Mouse (Mus musculus) myocyte (in vitro differentiated cells): ENCODE data around the gene Slc51a. TPM values are rescaled to one million over a fixed set of nuclear protein-coding genes. Genes with fewer than 3 reads are reported as not detected.
"Not testable (repeated sequence)": the region's sequence is repeated elsewhere in the genome, so short reads cannot be mapped to it uniquely, and the experiment has no call there.

Experiments used
- H3K27me3 ChIP-seq: one replicate; pipeline ENCODE4 v1.6.1; 2011; ENCODE audit not compliant: control insufficient read depth, insufficient read depth, insufficient read length
- H3K36me3 ChIP-seq: one replicate; pipeline ENCODE4 v1.6.1; 2011; ENCODE audit not compliant: control insufficient read depth, insufficient read depth
- H3K4me2 ChIP-seq: one replicate; pipeline ENCODE4 v1.6.1; 2011; ENCODE audit warnings: low read depth, control low read depth
- H3K4me3 ChIP-seq: one replicate; pipeline ENCODE4 v1.5.1; 2011; ENCODE audit warnings: mild to moderate bottlenecking, control low read depth, moderate library complexity
- H3K79me2 ChIP-seq: one replicate; pipeline ENCODE4 v1.6.1; 2011; ENCODE audit not compliant: control insufficient read depth, insufficient read depth
- H3ac ChIP-seq: one replicate; pipeline ENCODE4 v1.6.1; 2011; ENCODE audit not compliant: control insufficient read depth, insufficient read length
- CEBPB ChIP-seq: IDR thresholded peaks from 2 replicates; pipeline ENCODE4 v1.6.1; 2011; ENCODE audit warnings: mild to moderate bottlenecking, moderate library complexity; ENCODE audit not compliant: poor library complexity, insufficient read depth, severe bottlenecking
- E2F4 ChIP-seq: IDR thresholded peaks from one replicate; pipeline ENCODE4 v1.6.1; 2011; ENCODE audit warnings: mild to moderate bottlenecking, control low read depth, moderate library complexity; ENCODE audit not compliant: insufficient read depth
- MAX ChIP-seq: IDR thresholded peaks from one replicate; pipeline ENCODE4 v1.6.1; 2011; ENCODE audit warnings: low read depth, mild to moderate bottlenecking, control low read depth
- MYOD1 ChIP-seq, 3 experiments: IDR thresholded peaks; one replicate each; pipeline ENCODE4 v1.6.1; 2011; ENCODE audit warnings: control low read depth in 2 of 3, low read depth in 2 of 3, mild to moderate bottlenecking in 2 of 3, moderate library complexity in 1 of 3; ENCODE audit not compliant: insufficient read length in 2 of 3, control insufficient read depth in 1 of 3
- MYOG ChIP-seq, 3 experiments: IDR thresholded peaks; one replicate each; pipeline ENCODE4 v1.6.1; 2011; ENCODE audit warnings: control low read depth in 2 of 3, low read depth in 2 of 3, mild to moderate bottlenecking in 2 of 3; ENCODE audit not compliant: insufficient read length in 2 of 3, control insufficient read depth in 1 of 3, insufficient read depth in 1 of 3
- POLR2A ChIP-seq: IDR thresholded peaks from one replicate; pipeline ENCODE4 v1.6.1; 2011; ENCODE audit warnings: low read depth, mild to moderate bottlenecking, control low read depth, moderate library complexity; ENCODE audit not compliant: insufficient read length
- POLR2AphosphoS2 ChIP-seq: IDR thresholded peaks from one replicate; pipeline ENCODE4 v1.6.1; 2011; ENCODE audit warnings: low read depth, control low read depth; ENCODE audit not compliant: insufficient read length
- REST ChIP-seq: IDR thresholded peaks from one replicate; pipeline ENCODE4 v1.6.1; 2011; ENCODE audit warnings: mild to moderate bottlenecking, control low read depth, moderate library complexity; ENCODE audit not compliant: insufficient read depth, insufficient read length
- SRF ChIP-seq: IDR thresholded peaks from one replicate; pipeline ENCODE4 v1.6.1; 2011; ENCODE audit warnings: low read depth; ENCODE audit not compliant: control insufficient read depth, insufficient read length
- TCF12 ChIP-seq: IDR thresholded peaks from one replicate; pipeline ENCODE4 v1.6.1; 2011; ENCODE audit warnings: mild to moderate bottlenecking, control low read depth; ENCODE audit not compliant: poor library complexity, insufficient read depth, severe bottlenecking
- TCF3 ChIP-seq: IDR thresholded peaks from one replicate; pipeline ENCODE4 v1.6.1; 2011; ENCODE audit warnings: low read depth, control low read depth; ENCODE audit not compliant: insufficient read length
- USF1 ChIP-seq: IDR thresholded peaks from one replicate; pipeline ENCODE4 v1.6.1; 2011; ENCODE audit warnings: low read depth, mild to moderate bottlenecking, control low read depth, moderate library complexity
- polyA plus RNA-seq: library from polyadenylated mRNA; unstranded; fragments of >200 nt; fragmentation: generic; extraction: Trizol; gene quantifications from one replicate; pipeline ENCODE4 v1.2.1, GENCODE M21; 2012; ENCODE audit warnings: missing spikeins

The Slc51a gene
- polyA plus RNA-seq, 1 experiment: 0.28 TPM

DNA sequence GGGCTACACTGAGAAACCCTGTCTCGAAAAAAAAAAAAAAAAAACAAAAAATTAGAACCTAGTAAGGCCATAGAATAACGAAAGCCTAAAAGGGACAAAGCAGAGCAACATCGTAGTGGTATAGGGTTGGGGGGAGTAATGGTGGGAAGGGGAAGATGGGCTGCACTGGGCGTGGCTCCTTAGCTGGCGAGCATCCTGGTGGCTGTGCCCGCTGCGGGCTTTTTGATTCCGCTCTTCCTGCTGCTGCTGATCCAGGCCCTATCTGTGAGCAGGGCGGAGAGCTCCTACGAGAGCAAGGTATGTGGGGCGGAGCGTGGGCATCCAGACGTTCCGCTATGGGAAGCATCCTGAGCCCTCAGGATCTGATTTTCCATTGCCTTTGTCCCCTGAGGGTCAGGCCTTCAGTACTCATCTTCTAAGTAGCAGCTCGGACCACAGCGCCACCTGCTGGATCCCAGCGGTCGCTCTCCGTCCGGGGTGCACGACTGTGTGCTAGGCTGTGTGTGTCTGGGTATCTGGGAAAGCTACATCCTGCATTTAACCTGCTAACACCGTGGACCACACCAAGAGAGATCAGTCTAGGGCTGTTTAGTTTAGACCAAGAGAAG is 11.9 kb upstream of the Slc51a start:
- H3K4me2 ChIP-seq: no peak overlapping the region
- H3ac ChIP-seq: no peak overlapping the region
- no peaks in the 10 kb centered on the region for H3K79me2 ChIP-seq
- no peaks in the 10 kb centered on the region for H3K27me3 ChIP-seq
- no peak for TF ChIP-seq POLR2AphosphoS2
- H3K36me3 ChIP-seq: no peaks in the 10 kb centered on the region
- no peak overlapping the region for H3K4me3 ChIP-seq

GRCm38 (mm10) chr16:32498996-32499395 is 11.3 kb upstream of the Slc51a start:
- Histone ChIP-seq H3K27me3 (no peaks in the 10 kb centered on the region), H3K36me3 (no peaks in the 10 kb centered on the region), H3K4me2 (no peak overlapping the region), H3ac (no peak overlapping the region), H3K79me2 (no peaks in the 10 kb centered on the region), H3K4me3 (no peak overlapping the region)
- no peak for TF ChIP-seq USF1
- TF ChIP-seq REST: no peak
- TF ChIP-seq SRF: no peak
- TF ChIP-seq CEBPB: no peak
- TF ChIP-seq MYOD1 (IDR thresholded peaks at IDR 0.05; ENCODE audit: control insufficient read depth in 1 of 3, insufficient read length in 2 of 3, low read depth in 2 of 3): no peak
- TF ChIP-seq POLR2A: no peak
- TF ChIP-seq MYOG (IDR thresholded peaks at IDR 0.05; ENCODE audit: control insufficient read depth in 1 of 3, insufficient read depth in 1 of 3, insufficient read length in 2 of 3, low read depth in 2 of 3): no peak
- no peak for TF ChIP-seq E2F4
- no peak for TF ChIP-seq POLR2AphosphoS2
- no peak for TF ChIP-seq TCF3
- no peak for TF ChIP-seq MAX
- TF ChIP-seq TCF12: no peak

GRCm38 (mm10) chr16:32495965-32496364 is 8.3 kb upstream of the Slc51a start, which contains the start of gene Zdhhc19:
Zdhhc19 (plus strand) TSS chr16:32496265.
- Histone ChIP-seq H3K27me3 (no peaks in the 10 kb centered on the region), H3K36me3 (no peaks in the 10 kb centered on the region), H3K4me3 (no peak within 1 kb of the TSS), H3K79me2 (no peaks in the 10 kb centered on the region), H3K4me2 (no peak within 1 kb of the TSS), H3ac (no peak within 1 kb of the TSS)
- TF ChIP-seq REST (no peak), SRF (no peak), TCF12 (no peak), MAX (no peak), USF1 (no peak), TCF3 (no peak), MYOG (IDR thresholded peaks at IDR 0.05; ENCODE audit: control insufficient read depth in 1 of 3, insufficient read depth in 1 of 3, insufficient read length in 2 of 3, low read depth in 2 of 3) (no peak), MYOD1 (IDR thresholded peaks at IDR 0.05; ENCODE audit: control insufficient read depth in 1 of 3, insufficient read length in 2 of 3, low read depth in 2 of 3) (no peak), POLR2AphosphoS2 (no peak), CEBPB (no peak), E2F4 (no peak), POLR2A (no peak)

DNA sequence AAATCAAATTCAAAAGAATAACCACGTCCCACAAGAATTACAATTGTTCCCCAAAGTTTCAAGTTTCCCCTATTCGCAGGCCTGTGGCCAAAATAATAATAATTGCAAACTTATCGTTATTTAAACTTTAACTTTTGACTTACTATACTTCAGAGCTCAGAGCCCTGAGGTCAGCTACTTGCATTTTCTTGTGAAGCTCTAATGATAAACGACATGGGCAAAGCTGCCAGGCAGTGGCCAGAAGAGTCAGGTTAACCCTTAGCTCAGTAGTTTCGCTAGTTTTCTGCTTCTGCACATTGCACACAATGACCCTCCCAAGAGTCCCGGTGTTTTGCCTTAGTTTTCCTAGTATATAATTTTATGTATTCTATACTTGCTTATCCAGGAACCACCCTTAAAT is 6.7 kb upstream of the Slc51a start:
- not testable (repeated sequence) for H3K36me3 ChIP-seq, H3K4me3 ChIP-seq, H3K27me3 ChIP-seq, H3ac ChIP-seq, H3K4me2 ChIP-seq, H3K79me2 ChIP-seq

DNA sequence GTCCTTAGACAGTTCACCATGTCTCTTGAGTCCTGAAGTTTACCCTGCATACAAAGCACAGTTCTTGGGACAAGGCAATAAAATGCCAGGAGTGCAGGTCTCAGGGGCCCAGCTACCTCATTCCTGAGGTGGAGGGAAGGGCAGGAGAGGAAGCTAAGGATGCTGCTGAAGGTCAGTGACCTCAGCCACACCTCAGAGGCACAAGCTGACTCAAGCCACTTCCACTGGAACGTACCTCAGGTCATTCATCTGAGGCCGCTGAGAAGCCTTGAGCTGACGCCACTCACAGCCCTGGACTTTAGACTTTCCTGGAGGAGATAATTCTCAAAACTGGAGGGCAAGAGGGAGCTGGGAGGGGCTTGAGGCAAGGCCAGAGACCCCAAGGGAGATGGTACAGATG is 1.3 kb upstream of the Slc51a start:
- Histone ChIP-seq H3K4me2 (no peak overlapping the region), H3ac (no peak overlapping the region), H3K27me3 (no peaks in the 10 kb centered on the region), H3K4me3 (no peak overlapping the region), H3K36me3 (no peaks in the 10 kb centered on the region), H3K79me2 (no peaks in the 10 kb centered on the region)
- no peak for TF ChIP-seq MYOD1 (IDR thresholded peaks at IDR 0.05; ENCODE audit: control insufficient read depth in 1 of 3, insufficient read length in 2 of 3, low read depth in 2 of 3)

- Histone ChIP-seq H3K4me3 (no peak overlapping the region), H3K36me3 (no peaks in the 10 kb centered on the region), H3ac (no peak overlapping the region), H3K4me2 (no peak overlapping the region), H3K79me2 (no peaks in the 10 kb centered on the region), H3K27me3 (peaks cover 6% of the 10 kb centered on the region)
- no peak for TF ChIP-seq SRF
- no peak for TF ChIP-seq MYOD1 (IDR thresholded peaks at IDR 0.05; ENCODE audit: control insufficient read depth in 1 of 3, insufficient read length in 2 of 3, low read depth in 2 of 3)
- no peak for TF ChIP-seq TCF12
- no peak for TF ChIP-seq E2F4
- TF ChIP-seq TCF3: no peak
- TF ChIP-seq CEBPB: no peak
- no peak for TF ChIP-seq REST
- no peak for TF ChIP-seq POLR2AphosphoS2
- TF ChIP-seq POLR2A: no peak
Measured at GRCm38 (mm10) chr16:32486046-32486445, 1.6 kb downstream of the Slc51a start.
